Mouse (Mus musculus) testis, adult 2 months (tissue): ENCODE measurements around the gene Chn2.

Source experiments
- CTCF ChIP-seq: fragments of 200-500 bp; IDR thresholded peaks from 2 replicates; pipeline ENCODE4 v1.5.1; 2012; ENCODE audit warnings: low read depth, mild to moderate bottlenecking, inconsistent platforms, low read length, moderate library complexity; ENCODE audit not compliant: control insufficient read depth, insufficient read depth, insufficient replicate concordance
- POLR2A ChIP-seq: fragments of 200-500 bp; IDR thresholded peaks from 2 replicates; pipeline ENCODE4 v1.6.1; 2012; ENCODE audit warnings: low read depth, mild to moderate bottlenecking, inconsistent platforms, low read length, moderate library complexity; ENCODE audit not compliant: control insufficient read depth

DNA sequence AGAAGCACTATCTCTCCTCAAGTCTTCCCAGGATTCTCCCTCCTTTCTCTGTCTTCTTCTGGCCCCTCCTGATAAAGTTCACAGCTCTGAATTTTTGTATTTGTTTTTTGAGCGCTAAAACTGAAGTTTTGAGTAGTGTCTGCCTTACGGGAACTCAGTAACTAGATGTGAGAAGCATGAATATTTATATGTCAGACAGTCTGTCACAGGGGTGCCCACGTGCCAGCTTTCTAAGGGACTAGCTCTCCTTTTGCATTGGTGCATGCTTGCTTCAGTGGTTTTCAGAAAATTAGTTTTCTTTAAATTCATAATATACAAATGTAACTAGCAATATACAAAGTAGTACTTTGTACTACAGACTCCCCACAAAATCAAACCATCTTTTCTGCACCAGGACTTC, 14.0 kb downstream of the Chn2 start:
- TF ChIP-seq POLR2A: no peak
- TF ChIP-seq CTCF: no peak
